Mouse (Mus musculus) stomach, adult 2 months (tissue): Measurements from ENCODE around the gene Ero1lb. TPM values are rescaled to one million over a fixed set of nuclear protein-coding genes. Genes with fewer than 3 reads are reported as not detected.

Experiments
- polyA plus RNA-seq: library from polyadenylated mRNA; depleted of rRNA; stranded (reverse); fragments of >200 nt; gene quantifications from 2 replicates; pipeline ENCODE4 v1.2.3, GENCODE M21; 2012; rRNA removed

Ero1lb gene
- polyA plus RNA-seq, result 4.6 and 6.7 TPM in 2 replicates

DNA sequence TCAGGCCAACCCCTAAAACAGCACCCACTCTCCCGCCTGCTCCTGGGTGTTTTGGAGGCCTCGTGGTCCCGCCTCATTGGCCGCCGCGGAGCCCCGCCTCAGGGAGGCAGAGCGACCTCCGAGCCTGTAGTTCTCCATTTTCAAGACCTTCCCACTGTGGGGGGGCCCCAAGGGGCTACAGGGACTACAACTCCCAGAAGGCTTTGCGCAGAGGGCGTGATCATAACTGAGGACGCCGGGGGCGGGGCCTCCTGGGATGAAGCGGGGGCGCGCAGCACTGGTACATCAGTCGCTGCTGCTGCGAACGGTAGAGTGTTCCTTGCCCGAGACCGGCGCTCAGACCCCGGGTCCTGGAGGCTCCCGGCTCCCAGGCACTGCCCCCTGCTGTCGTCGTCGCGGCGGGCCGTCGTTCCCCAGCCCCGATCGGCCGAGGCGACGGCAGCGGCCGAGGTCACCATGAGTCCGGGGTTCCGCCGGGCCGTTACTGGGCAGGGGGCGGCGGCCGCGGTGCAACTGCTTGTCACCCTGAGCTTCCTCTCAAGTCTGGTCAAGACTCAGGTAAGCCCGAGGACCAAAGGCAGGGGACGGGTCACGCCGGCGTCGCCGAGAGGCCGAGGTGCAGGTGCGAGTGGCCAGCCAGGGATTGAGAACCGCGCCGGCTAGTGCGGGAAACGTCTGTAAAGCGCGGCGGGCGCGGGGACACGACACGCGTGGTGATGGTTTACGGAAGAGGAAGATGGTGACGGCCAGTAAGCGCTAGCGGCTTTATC is at the start of gene Ero1lb:
Gene Ero1lb, plus strand, starts transcription at position 254 of the 770 bp plus-strand sequence.

DNA sequence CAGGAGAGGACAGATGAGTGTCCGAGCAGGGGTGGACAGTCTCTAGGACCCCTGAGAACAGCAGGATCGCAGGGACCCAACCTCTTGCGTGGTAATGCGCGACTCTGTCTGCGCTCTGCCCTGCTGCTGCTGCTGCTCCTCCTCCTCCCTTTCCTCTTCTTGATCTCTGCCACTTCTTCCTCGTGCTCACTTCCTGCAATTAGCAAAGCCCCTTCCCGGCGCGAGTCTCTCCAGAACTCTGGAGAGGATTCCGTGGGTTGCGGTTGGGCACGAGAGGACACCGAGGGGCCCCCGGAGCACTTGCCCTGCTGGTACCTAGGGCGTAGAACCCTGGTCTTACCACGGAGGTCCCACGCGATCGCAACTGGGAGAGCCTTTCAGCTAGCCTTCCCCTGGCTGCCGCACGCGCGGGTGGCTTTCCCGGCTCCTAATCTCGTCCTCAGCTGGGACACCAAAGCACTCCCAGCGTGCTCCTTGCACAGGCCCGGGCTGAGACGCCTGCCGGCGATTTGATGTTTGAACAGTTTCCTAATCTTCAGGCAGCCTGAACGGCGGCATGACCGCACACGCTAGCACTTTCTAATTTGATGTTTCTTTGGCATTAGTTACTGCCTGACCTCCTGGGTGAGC is 45.6 kb upstream of the Ero1lb start, which contains the start of gene Edaradd:
Gene Edaradd, minus strand, starts transcription at position 484 of the 630 bp plus-strand sequence.

Other genes starting within 250 kb of the Ero1lb start
- 35.7 and 36.2 TPM in 2 replicates for gene Actn2, start 225.1 kb upstream of the Ero1lb start, polyA plus RNA-seq
- 4.9 and 6.1 TPM in 2 replicates for gene Heatr1, start 170.8 kb upstream of the Ero1lb start, polyA plus RNA-seq
- 4.9 and 6.4 TPM in 2 replicates for gene Lgals8, start 100.9 kb upstream of the Ero1lb start, polyA plus RNA-seq
- gene Edaradd, start 45.4 kb upstream of the Ero1lb start, polyA plus RNA-seq, result 0.12 and 0.30 TPM in 2 replicates
- not detected in 2 replicates for gene Prl2c3, start 234.2 kb downstream of the Ero1lb start, polyA plus RNA-seq